Mouse (Mus musculus): Measurements from ENCODE around the gene Fgfr2.

Gene Fgfr2

GRCm38 (mm10) chr7:130340412-130341152, 2782.6 kb downstream of the Fgfr2 start:
- no peak for DNase-seq (ENCODE audit: inconsistent age in 2 of 2, low spot score in 1 of 2)

GRCm38 (mm10) chr7:130337601-130338000, 2785.5 kb downstream of the Fgfr2 start:
- no peak for DNase-seq (ENCODE audit: inconsistent age in 2 of 2, low spot score in 1 of 2)

GRCm38 (mm10) chr7:130335440-130336051, 2787.6 kb downstream of the Fgfr2 start:
- no peak for DNase-seq (ENCODE audit: inconsistent age in 2 of 2, low spot score in 1 of 2)

GRCm38 (mm10) chr7:130332515-130333220, 2790.5 kb downstream of the Fgfr2 start:
- no peak for DNase-seq (ENCODE audit: inconsistent age in 2 of 2, low spot score in 1 of 2)

- DNase-seq (ENCODE audit: inconsistent age in 2 of 2, low spot score in 1 of 2), result peak in 1 of 2 experiments; percentile 58
Observed at GRCm38 (mm10) chr7:130327603-130328365, 2795.4 kb downstream of the Fgfr2 start.

GRCm38 (mm10) chr7:130325983-130326433, 2797.1 kb downstream of the Fgfr2 start:
- DNase-seq (ENCODE audit: inconsistent age in 2 of 2, low spot score in 1 of 2), result peak in 1 of 2 experiments; percentile 70

GRCm38 (mm10) chr7:130324716-130325401, 2798.3 kb downstream of the Fgfr2 start:
- peak in 1 of 2 experiments; percentile 42 for DNase-seq (ENCODE audit: inconsistent age in 2 of 2, low spot score in 1 of 2)

GRCm38 (mm10) chr7:130323766-130324165, 2799.4 kb downstream of the Fgfr2 start:
- DNase-seq (ENCODE audit: inconsistent age in 2 of 2, low spot score in 1 of 2), result no peak

- peak; percentile 62 to 78 for DNase-seq (ENCODE audit: inconsistent age in 2 of 2, low spot score in 1 of 2)
Observed at GRCm38 (mm10) chr7:130319799-130320556, 2803.2 kb downstream of the Fgfr2 start.

GRCm38 (mm10) chr7:130316294-130316693, 2806.9 kb downstream of the Fgfr2 start:
- no peak for DNase-seq (ENCODE audit: inconsistent age in 2 of 2, low spot score in 1 of 2)

GRCm38 (mm10) chr7:130315221-130315620, 2807.9 kb downstream of the Fgfr2 start:
- no peak for DNase-seq (ENCODE audit: inconsistent age in 2 of 2, low spot score in 1 of 2)

GRCm38 (mm10) chr7:130314658-130315057, 2808.5 kb downstream of the Fgfr2 start:
- no peak for DNase-seq (ENCODE audit: inconsistent age in 2 of 2, low spot score in 1 of 2)

- no peak for DNase-seq (ENCODE audit: inconsistent age in 2 of 2, low spot score in 1 of 2)
Observed at GRCm38 (mm10) chr7:130311362-130311761, 2811.8 kb downstream of the Fgfr2 start.

GRCm38 (mm10) chr7:130309180-130309579, 2814.0 kb downstream of the Fgfr2 start:
- DNase-seq (ENCODE audit: inconsistent age in 2 of 2, low spot score in 1 of 2), result no peak

GRCm38 (mm10) chr7:130307036-130307435, 2816.1 kb downstream of the Fgfr2 start:
- no peak for DNase-seq (ENCODE audit: inconsistent age in 2 of 2, low spot score in 1 of 2)

- no peak for DNase-seq (ENCODE audit: inconsistent age in 2 of 2, low spot score in 1 of 2)
Observed at GRCm38 (mm10) chr7:130304642-130305041, 2818.5 kb downstream of the Fgfr2 start.

- DNase-seq (ENCODE audit: inconsistent age in 2 of 2, low spot score in 1 of 2), result peak; percentile 62 to 69
Observed at GRCm38 (mm10) chr7:130303464-130303863, 2819.7 kb downstream of the Fgfr2 start.

- no peak for DNase-seq (ENCODE audit: inconsistent age in 2 of 2, low spot score in 1 of 2)
Observed at GRCm38 (mm10) chr7:130300606-130301005, 2822.5 kb downstream of the Fgfr2 start.

GRCm38 (mm10) chr7:130298926-130299594, 2824.1 kb downstream of the Fgfr2 start:
- no peak for DNase-seq (ENCODE audit: inconsistent age in 2 of 2, low spot score in 1 of 2)
